ENCODE assay signal across 25 mouse cellular contexts in genomic region chr6:98575227-98575626, GRCm38 (mm10).
DNase-seq lines count a peak whose midpoint lies in the region; ATAC-seq lines count a peak whose summit lies in the region.
"Had no signal": no experiment of that assay in that cellular context is flagged by ENCODE, and none has a peak within 500 bp of the region (broad histone marks: within the 10 kb centered on the region; RNA-seq: fewer than 3 reads in every experiment).

No protein-coding gene starts in this region.

- ATAC-seq in megakaryocyte, adult 5-6 weeks (ENCODE audit: poor library complexity, severe bottlenecking), result peak; percentile 89
- ATAC-seq: forebrain, embryonic 14.5 days; forebrain, postnatal 0 days; hindbrain, postnatal 0 days; inflammation-experienced regulatory T-cells, adult 6 months had no signal

- H3K36me3 ChIP-seq in splenic B cell, adult 2 months (ENCODE audit: control insufficient read depth, insufficient read depth, low read length, poor library complexity, severe bottlenecking), result no peaks in the 10 kb centered on the region
- H3K36me3 ChIP-seq: embryonic facial prominence, embryonic 12.5 days; embryonic facial prominence, embryonic 15.5 days; heart, embryonic 10.5 days; heart, embryonic 13.5 days had no signal

- peak; percentile 2 to 21 for DNase-seq in spleen, postnatal 36 days (ENCODE audit: low spot score in 2 of 2)
- DNase-seq in spleen, postnatal 14 days (ENCODE audit: low spot score in 2 of 2), result no peak
- peak; percentile 34 for DNase-seq in splenic B cell, adult 2 months (ENCODE audit: low read depth, low spot score)
- no peak for DNase-seq in natural killer cell, adult 2 months (ENCODE audit: low spot score in 2 of 2)
- no peak for DNase-seq in embryo, embryonic 10 days (ENCODE audit: low spot score)
- DNase-seq: adrenal gland, adult 2 months; adrenal gland, postnatal 14 days; B cell, adult 2 months; cerebellum, adult 11-12 months; cerebellum, adult 8-10 months; cerebellum, postnatal 10 days; cerebellum, postnatal 36 days; forebrain, postnatal 0 days; gastrocnemius, postnatal 25 days; heart, adult 2 months; heart, postnatal 14 days; heart, postnatal 4 days had no signal

- no peaks in the 10 kb centered on the region for H3K27me3 ChIP-seq in splenic B cell, adult 2 months (ENCODE audit: control insufficient read depth, insufficient read depth, low read length, poor library complexity, severe bottlenecking)
- H3K27me3 ChIP-seq: embryonic facial prominence, embryonic 12.5 days; embryonic facial prominence, embryonic 15.5 days; heart, embryonic 13.5 days had no signal

Comparison
In these comparisons a context has a peak if more than half of its experiments do, and no peak if none do; other contexts are left out.
1. DNase-seq: peak in spleen, postnatal 36 days (2 of 2) and splenic B cell, adult 2 months (single experiment); none in spleen, postnatal 14 days (0 of 2), natural killer cell, adult 2 months (0 of 2) and embryo, embryonic 10 days (single experiment).